Mouse (Mus musculus): ENCODE measurements around the gene Sacm1l. TPM values are rescaled to one million over a fixed set of nuclear protein-coding genes. Genes with fewer than 3 reads are reported as not detected.

Gene Sacm1l
- 24.4 TPM for total RNA-seq (2023)

DNA sequence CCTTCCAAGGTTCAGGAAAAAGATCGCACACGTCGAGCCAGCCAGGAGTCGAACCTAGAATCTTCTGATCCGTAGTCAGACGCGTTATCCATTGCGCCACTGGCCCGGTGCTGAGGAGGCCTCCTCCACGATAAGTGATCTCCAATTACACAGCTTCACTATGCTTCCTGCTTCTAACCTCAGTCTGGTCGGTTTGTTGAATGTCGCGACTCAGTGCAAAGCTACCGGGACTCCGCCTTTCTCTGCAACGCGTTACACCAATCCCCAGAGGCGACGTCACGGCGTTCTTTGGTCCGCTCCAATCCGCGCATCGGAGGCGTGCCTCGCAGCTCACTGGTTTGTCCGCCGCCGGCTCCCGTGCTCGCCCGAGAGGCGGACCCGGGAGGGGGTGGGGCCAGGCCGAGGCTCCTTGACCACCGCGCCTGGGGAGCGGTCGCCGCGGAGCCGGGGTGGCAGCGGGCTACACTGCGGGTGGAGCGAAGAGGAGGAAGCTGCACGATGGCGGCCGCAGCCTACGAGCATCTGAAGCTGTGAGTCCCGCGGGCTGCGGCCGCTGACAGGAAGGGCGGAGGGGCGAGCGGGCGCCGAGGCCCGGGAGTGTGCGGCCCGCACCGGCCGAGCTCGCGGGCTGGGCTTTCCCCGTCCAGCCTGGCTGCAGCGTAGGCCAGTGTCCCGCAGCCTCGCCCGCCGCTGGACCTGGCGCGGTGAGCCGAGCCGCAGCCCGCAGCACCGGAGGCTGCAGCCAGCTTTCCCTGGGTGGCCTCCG is at the start of gene Sacm1l:
Gene Sacm1l, plus strand, starts transcription at position 368 of the 766 bp plus-strand sequence.

GRCm38 (mm10) chr9:123632281-123632680 is 102.7 kb downstream of the Sacm1l start, which contains the start of gene Slc6a20b:
Gene Slc6a20b, minus strand, starts transcription at chr9:123632565.

Other genes starting within 250 kb of the Sacm1l start
- gene Lars2, start 162.8 kb upstream of the Sacm1l start, total RNA-seq (2023), result 666 TPM
- gene Limd1, start 51.1 kb upstream of the Sacm1l start, total RNA-seq (2023), result 62.1 TPM
- not detected for gene Slc6a20b, start 102.8 kb downstream of the Sacm1l start, total RNA-seq (2023)
- 5.1 TPM for gene Ccr9, start 148.7 kb downstream of the Sacm1l start, total RNA-seq (2023)
- 0.21 TPM for gene Slc6a20a, start 149.1 kb downstream of the Sacm1l start, total RNA-seq (2023)
- 102 TPM for gene Lztfl1, start 187.9 kb downstream of the Sacm1l start, total RNA-seq (2023)